Mouse (Mus musculus) left cerebral cortex, postnatal 10 days (tissue): Measurements from ENCODE around the gene Shc2. TPM values are rescaled to one million over a fixed set of nuclear protein-coding genes. Genes with fewer than 3 reads are reported as not detected.
A peak's percentile ranks its signal among the peaks of the same experiment; 100 is the strongest.

Source experiments
- DNase-seq, 2 experiments: peaks; one replicate each; pipeline ENCODE4 v3.0.0; 2021 to 2022; ENCODE audit warnings: low spot score in 2 of 2, mixed read lengths in 1 of 2; ENCODE audit errors: extremely low spot score in 1 of 2
- intact Hi-C: fragments of 180-260 bp; cut with DNase I; formaldehyde crosslinking; loops from one replicate; pipeline ENCODE4 v1.15.1; 2025
- total RNA-seq, 2 experiments: library from RNA; stranded (reverse); gene quantifications; 2 replicates each; pipeline ENCODE4 v1.2.3; 2021

The Shc2 gene
- total RNA-seq, 2 experiments from 2014 or later = 47.1 to 50.7 TPM

- intact Hi-C loops = loop anchor here (2.0 kb wide), 1 partner anchor 75 kb away; no protein-coding TSS in a partner anchor
- peak; percentile 78 to 88 for DNase-seq
Observed at GRCm38 (mm10) chr10:79669576-79670057, 31.9 kb upstream of the Shc2 start.

DNA sequence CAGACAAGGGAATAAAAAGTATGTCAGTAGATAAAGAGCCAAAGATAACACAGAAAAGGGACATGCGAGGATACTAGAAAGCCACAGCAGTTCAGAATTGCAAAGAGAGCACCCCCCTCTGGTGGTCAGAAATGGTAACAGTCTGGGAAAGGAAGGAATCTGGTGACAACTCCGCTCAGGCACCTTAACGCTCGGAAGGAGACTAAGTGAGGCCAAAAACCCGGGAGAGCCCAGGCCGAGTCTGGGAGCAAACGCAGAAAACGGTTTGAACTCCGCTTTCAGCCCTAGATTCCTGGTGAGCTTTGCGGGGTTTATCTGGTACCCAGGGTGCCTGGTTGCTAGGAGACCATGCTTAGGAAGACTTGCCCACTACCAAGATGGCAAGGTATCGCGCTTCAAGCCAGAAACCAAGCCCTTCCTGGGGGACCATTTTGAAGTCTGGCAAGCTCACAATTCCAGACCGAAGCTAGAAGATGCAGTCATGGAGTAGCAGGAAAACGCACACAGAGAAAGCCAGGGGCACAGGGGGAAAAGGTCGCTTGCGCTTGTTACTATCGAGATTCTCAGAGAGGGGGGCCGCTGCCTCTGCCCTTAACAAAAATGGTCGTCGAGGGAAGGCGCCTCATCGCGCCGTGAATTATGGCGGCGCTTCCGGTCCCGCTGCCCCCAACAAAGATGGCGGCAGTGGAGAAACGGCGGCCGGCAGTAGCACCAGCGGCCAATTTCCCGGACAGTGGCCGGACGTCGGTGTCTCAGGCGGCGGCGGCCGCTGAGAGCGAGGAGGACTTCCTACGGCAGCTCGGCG, 31.3 kb upstream of the Shc2 start, which contains the start of gene Tpgs1:
Gene Tpgs1, plus strand, starts transcription at position 599 of the 805 bp plus-strand sequence.
- peak; percentile 90 to 92 for DNase-seq
- intact Hi-C loops = loop anchor here (2.0 kb wide), 1 partner anchor 74 kb away; no protein-coding TSS in a partner anchor

- no peak for DNase-seq
- intact Hi-C loops = loop anchor here (2.0 kb wide), 1 partner anchor 73 kb away; no protein-coding TSS in a partner anchor
Observed at GRCm38 (mm10) chr10:79668076-79668475, 30.4 kb upstream of the Shc2 start.

GRCm38 (mm10) chr10:79666493-79666892, 28.8 kb upstream of the Shc2 start:
- intact Hi-C loops = no loop called here
- peak in 1 of 2 experiments; percentile 36 for DNase-seq

DNA sequence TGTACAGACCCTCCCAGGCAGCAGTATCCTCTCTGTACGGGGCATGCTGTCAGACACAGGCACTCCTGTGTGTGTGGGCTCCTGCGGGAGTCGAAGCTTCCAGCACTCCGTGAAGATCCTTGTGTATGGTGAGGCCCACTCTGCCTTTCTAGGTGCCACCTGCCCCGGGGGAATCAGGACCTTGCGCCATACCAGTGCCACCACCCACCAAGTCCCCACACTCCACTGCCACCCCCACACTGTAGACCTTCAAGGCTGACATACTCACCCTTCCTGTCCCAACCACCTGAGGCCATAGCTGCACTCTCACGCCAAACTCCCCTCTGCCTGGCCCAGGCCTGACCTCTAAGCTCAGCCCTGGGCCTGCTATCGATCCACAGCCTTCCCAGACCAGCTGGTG, 27.3 kb upstream of the Shc2 start:
- intact Hi-C loops = no loop called here

DNA sequence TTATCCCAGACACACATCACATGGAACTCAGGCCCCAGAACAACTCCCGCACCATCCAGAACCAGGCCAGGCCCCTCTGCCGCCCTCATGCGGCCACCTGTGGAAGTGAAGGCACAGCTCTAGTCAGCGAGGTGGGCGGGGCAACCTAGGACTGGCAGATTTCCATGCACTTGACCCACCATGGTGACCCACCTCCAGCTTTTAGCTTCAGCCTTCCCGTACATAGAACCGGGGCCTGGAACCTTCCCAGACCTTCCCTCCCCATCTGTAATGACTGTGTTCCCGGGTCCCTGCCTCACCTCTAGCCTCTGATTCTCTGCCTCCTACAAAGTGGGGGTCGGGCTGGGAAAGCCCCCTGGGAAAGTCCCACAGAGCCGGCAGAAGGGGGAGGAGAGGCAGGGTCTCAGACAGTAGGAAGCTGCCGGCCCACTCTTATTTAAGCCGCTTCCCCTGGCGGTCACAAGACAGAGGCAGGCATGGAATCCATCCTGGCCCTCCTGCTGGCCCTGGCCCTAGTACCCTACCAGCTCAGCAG, 26.5 kb upstream of the Shc2 start, which contains the start of gene Madcam1:
Gene Madcam1, plus strand, starts transcription at position 429 of the 535 bp plus-strand sequence.
- DNase-seq = peak in 1 of 2 experiments; percentile 81
- intact Hi-C loops = no loop called here

More for the DNA sequence above, 27.3 kb upstream of the Shc2 start:
- DNase-seq = no peak

DNA sequence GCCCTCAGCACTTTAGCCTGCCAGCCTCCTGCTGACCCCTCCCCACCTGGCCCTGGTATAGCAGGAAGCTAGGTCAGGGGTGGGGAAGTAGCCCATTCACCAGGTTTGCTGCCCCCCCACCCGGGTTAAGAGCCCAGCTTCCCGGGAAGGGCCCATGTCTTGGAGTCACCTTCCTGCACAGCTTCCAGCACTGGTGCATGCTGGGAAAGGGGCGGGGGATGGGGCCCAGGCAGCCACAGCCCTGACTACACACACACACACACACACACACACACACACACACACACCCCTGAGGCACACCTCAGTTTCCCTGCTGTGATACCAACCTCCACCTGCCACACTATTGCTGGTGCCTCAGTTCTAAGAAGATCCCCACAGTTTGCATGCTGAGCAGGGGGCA, 24.1 kb upstream of the Shc2 start:
- intact Hi-C loops = no loop called here
- DNase-seq = no peak

DNA sequence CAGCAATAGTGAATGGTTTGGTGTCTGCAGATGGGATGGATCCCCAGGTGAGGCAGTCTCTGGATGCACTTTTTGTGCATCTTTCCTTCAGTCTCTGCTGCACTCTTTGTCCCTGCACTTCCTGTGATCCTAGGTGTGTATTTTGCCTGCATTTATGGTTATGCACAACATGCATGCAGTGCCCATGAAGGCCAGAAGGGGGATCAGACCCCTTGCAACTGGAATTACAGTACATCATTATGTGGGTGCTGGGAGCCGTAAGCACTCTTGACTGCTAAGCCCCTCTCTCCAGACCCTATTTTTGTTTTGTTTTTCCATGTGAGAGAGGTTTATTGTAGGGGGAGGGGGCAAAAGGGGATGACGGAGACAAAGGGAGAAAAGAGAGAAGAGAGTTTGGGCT, 22.6 kb upstream of the Shc2 start:
- no peak for DNase-seq
- intact Hi-C loops = no loop called here

GRCm38 (mm10) chr10:79658829-79659228, 21.1 kb upstream of the Shc2 start:
- intact Hi-C loops = no loop called here
- DNase-seq = peak in 1 of 2 experiments; percentile 63

DNA sequence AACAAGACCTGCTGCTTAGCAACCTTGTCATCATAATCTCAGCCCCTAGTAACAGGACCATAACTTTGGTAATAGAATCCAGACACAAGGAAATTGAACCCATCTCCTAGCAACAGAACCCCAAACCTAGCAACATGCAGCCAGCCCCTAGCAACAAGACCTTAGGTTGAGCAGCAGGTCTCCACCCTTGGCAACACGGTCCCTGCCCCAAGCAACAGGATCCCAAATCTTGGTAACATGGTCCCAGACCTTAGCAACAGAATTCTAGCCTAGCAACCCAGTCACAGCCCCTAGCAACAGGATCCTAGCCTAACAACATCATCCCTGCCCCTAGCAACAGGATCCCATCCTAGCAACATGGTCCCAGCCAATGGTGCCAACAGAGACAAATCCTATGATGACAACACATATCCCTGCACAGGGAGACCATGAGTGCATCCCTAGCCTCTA, 17.3 kb upstream of the Shc2 start:
- peak in 1 of 2 experiments; percentile 71 for DNase-seq
- intact Hi-C loops = no loop called here

- intact Hi-C loops = no loop called here
- DNase-seq = no peak
Observed at GRCm38 (mm10) chr10:79652789-79653188, 15.1 kb upstream of the Shc2 start.

DNA sequence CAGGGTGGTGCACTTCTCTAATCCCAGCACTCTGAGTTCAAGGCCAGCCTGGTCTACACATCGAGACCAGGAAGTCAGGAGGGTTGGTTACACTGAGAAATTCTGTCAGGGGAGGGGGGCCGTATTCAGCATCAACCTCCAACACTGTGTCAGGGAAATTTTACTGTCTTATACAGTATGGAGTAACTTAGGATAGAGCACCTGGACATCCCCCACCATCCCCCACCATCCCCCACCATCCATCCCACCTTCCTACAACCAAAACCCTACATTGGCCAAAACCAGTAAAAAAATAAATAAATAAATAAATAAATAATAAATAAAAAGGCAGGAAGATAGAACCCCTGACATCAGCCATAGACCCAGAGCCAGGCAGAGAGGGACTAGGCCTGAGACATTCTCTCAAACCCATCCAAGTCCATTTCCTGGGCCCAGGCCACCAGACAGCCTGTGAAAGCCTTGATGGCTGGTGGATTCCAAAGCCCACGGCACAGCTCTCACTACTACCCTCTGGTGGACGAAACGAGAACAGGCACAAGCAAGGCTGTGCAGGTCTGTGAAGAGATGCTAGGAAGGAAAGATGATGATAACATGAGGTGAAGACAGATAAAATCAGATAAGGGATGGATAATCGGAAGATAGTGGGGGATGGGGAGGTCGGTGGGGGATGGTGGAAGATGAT, 11.5 kb upstream of the Shc2 start:
- peak; percentile 66 to 78 for DNase-seq
- intact Hi-C loops = loop anchor here (2.0 kb wide), 1 partner anchor 54 kb away; no protein-coding TSS in a partner anchor

DNA sequence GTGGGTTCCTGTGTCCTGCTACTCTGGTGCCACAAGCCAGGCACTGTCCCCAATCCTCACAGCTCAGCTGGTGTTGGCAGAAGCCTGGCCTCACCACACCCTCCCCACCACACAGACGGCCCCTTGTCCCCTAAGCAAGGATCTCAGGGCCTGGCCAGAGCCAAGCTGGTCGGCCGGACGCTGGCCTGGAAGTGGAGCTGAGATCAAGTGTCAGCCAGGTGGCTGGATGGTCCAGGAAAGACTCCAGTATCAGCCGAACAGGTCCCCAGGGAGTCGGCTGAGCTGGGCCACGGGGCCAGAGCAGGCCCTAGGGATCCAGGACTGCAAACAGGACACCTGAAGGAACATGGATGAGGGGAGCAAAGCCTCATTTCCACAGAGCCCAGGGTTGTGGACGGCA, 8.0 kb upstream of the Shc2 start, which contains the start of gene Odf3l2:
Gene Odf3l2, minus strand, starts transcription at position 28 of the 400 bp plus-strand sequence.
- intact Hi-C loops = no loop called here
- no peak for DNase-seq

DNA sequence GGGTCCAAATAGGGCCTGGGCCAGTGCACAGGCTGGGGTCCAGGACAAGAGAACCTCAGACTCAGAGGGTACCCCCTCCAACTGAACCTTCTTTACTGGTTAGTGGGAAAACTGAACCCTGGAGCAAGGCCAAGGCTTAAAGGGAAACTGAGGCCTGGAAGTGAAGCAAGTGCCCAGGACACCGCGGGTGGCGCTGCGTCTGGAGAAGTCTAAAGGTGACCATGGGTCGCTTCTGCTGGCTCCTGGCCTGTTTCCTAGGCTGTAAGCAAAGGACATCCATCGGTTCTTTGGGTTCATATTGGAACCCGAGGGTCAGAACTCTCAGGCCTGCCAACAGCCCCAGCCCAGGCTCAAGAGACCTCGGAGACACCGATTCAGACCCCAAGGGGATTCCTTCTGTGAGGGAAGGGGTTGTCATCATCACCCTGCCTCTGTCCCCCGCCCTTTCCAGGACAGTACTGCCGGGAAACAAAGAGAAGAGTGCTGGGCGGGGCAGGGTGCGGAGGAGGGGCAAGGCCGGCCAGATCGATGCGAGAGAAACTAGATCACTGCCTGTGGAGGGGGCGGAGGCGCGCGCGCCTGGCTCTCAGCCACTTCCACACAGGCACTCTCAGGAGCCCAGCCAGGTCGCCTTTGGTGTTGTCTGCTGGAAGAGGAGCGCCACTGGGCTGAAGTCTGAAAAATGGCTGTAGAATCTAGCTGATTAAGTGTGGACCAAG, 927 bp upstream of the Shc2 start:
- intact Hi-C loops = no loop called here
- peak in 1 of 2 experiments; percentile 76 for DNase-seq

- intact Hi-C loops = no loop called here
- DNase-seq = no peak
Observed at GRCm38 (mm10) chr10:79636287-79636686, 1.4 kb downstream of the Shc2 start.

DNA sequence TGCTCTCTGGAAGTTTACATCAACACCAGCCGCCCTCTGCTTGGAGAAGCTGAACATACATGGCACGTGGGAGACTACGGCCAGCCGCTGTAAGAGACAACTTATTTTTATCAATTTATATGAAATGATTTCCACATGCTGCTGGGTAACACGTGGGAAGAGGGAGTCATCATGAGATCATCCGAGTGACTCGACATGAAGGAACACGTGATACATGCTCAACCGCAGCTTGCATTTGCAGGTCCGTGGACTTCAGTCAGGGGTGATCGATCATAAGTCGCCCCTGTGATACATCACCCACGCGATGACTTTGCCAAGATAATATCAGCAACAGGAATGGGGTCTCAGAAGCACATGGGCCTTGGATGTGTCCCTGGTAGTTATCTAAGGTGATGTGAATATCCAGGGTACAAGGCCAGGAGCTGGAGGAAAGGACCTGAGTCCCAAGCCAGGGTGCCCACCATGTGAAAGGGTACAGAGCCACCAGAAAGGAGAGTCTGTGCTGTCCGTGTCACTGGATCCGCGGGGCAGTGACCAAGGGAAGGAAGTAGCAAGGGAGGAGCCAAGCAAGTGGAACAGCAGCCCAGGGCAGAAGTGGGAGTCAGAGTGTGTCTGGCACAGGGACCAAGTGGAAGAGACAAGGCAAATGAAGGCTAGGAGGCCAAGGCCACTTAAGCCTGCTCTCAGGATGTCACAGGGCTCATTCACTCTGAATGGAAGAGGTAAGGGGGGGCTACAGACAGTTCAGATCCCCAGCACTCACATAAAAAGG, 4.5 kb downstream of the Shc2 start:
- intact Hi-C loops = no loop called here
- no peak for DNase-seq

- DNase-seq = peak in 1 of 2 experiments; percentile 67
- intact Hi-C loops = no loop called here
Observed at GRCm38 (mm10) chr10:79631432-79631831, 6.3 kb downstream of the Shc2 start.

DNA sequence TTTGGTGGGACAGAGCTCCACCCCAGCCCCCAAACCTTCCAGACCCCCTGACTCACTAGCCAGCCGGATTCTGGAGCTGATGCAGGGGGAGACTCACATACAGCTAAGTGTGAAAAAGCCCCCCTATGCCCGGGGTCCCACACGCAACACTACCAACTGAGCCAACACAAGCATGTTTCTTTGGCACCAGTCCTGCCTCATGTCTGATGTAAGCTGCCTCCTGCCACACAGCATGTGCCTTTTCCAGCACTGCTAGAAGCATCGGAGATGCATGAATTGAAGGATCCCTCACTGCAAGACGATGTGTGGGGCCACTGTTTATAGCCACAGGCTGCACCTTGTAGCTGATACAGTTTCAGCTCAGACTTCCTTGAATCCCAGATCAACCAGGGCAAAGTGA, 9.3 kb downstream of the Shc2 start:
- DNase-seq = no peak
- intact Hi-C loops = no loop called here
